Mouse (Mus musculus) ES-E14 (cell line): ENCODE measurements around the gene Pla2g4a.

Experiments used
- CHD2 ChIP-seq: IDR thresholded peaks from 2 replicates; pipeline ENCODE4 v1.6.1; 2014; ENCODE audit warnings: mild to moderate bottlenecking, low read depth, low read length, inconsistent platforms
- MAFK ChIP-seq: IDR thresholded peaks from 2 replicates; pipeline ENCODE4 v1.6.1; 2014; ENCODE audit warnings: mild to moderate bottlenecking, low read depth, low read length, inconsistent platforms; ENCODE audit not compliant: insufficient read depth
- ZC3H11A ChIP-seq: IDR thresholded peaks from 2 replicates; pipeline ENCODE4 v1.6.1; 2012; ENCODE audit warnings: low read depth, mild to moderate bottlenecking, inconsistent platforms, low read length, borderline replicate concordance

GRCm38 (mm10) chr1:149952050-149952449 lies 9.0 kb downstream of the Pla2g4a start:
- TF ChIP-seq MAFK: no peak
- TF ChIP-seq ZC3H11A: no peak
- no peak for TF ChIP-seq CHD2
